Mouse (Mus musculus) heart, embryonic 11.5 days (tissue): ENCODE measurements at regions not wholly inside any gene's neighbourhood (a gene's known extent, or its start where the extent isn't known, plus 50 kb on each side); places are given as distances from the start of the nearest gene placed in this dataset.

Experiments
- ATAC-seq: fragments of 200-750 bp; cut with Nextera tagmentation; replicated peaks from 2 replicates; pipeline ENCODE4 v1.8.0; 2017; ENCODE audit warnings: moderate library complexity; ENCODE audit not compliant: insufficient number of reproducible peaks, low FRiP score, low TSS enrichment
- H3K27ac ChIP-seq: fragments of 300-500 bp; sonication (generic); 2 replicates; pipeline ENCODE4 v1.5.1; 2014; ENCODE audit warnings: mild to moderate bottlenecking, low read depth, low read length
- H3K27me3 ChIP-seq: fragments of 300-500 bp; sonication (generic); 2 replicates; pipeline ENCODE4 v1.6.1; 2014; ENCODE audit warnings: mild to moderate bottlenecking, low read length, mixed read lengths; ENCODE audit not compliant: control insufficient read depth, insufficient read depth
- H3K36me3 ChIP-seq: fragments of 300-500 bp; sonication (generic); 2 replicates; pipeline ENCODE4 v1.6.1; 2014; ENCODE audit warnings: mild to moderate bottlenecking, low read length, moderate library complexity, mixed read lengths; ENCODE audit not compliant: control insufficient read depth, insufficient read depth
- H3K4me1 ChIP-seq: fragments of 300-500 bp; sonication (generic); 2 replicates; pipeline ENCODE4 v1.6.1; 2014; ENCODE audit warnings: low read length; ENCODE audit not compliant: control insufficient read depth, insufficient read depth
- H3K4me2 ChIP-seq: fragments of 300-500 bp; sonication (generic); 2 replicates; pipeline ENCODE4 v1.6.1; 2014; ENCODE audit warnings: mild to moderate bottlenecking, moderate library complexity
- H3K4me3 ChIP-seq: fragments of 300-500 bp; sonication (generic); 2 replicates; pipeline ENCODE4 v1.5.1; 2014; ENCODE audit warnings: low read depth, low read length
- H3K9ac ChIP-seq: fragments of 300-500 bp; sonication (generic); 2 replicates; pipeline ENCODE4 v1.6.1; 2014; ENCODE audit warnings: mild to moderate bottlenecking, low read depth, low read length, moderate library complexity
- H3K9me3 ChIP-seq: fragments of 300-500 bp; sonication (generic); replicated peaks from 2 replicates; pipeline ENCODE4 v1.6.1; 2016; ENCODE audit warnings: low read length; ENCODE audit not compliant: control insufficient read depth
- WGBS: fragments of 180-500 bp; shearing (Covaris S2); extraction: QIAGEN DNeasy Blood & Tissue Kit; methylation state at CpG from one replicate; pipeline ENCODE4 v1.1.7; 2014; ENCODE audit not compliant: insufficient replicate concordance; 5-methylcytosine and 5-hydroxymethylcytosine counted together

DNA sequence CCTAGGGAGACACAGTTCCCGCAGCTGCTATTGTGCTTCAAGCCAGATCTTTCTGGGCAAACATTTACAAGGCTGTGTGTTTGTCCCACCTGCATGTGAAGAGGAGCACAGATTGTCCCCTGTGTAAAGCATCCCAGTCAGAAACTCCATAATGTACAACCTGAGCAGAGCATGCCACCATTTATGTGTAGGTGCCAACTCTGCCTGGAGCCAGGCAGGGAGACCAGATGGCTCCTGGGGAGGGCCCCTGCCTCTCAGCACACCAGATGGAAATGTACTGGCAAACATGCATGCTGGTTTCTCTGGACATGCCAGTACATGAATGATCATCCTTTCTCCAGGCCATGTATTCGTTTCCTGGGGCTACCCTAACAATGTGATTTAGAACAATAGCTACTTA is 98.6 kb upstream of the Foxp3 start:
- ATAC-seq = no peak
- 62% methylated on average over 2 of the region's 2 CpGs for WGBS
- H3K4me2 ChIP-seq = no peak overlapping the region

DNA sequence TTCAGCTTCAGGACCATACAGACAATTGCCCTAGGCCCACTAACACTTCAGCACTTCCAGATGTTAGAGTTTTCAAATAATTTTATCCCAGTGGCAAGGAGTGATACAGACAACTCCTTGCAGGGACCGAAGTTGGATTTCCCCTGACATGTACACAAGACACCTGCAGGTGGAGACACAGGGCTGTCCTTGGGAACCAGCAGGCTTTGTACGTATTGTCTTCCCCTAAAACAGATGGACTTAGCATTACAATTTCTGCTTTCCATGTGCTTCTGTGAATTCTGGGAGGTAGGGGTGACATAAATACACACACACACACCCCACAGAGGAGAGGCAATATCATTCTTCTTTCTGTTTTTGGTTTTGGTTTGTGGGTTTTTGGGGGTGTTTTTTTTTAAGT is 98.2 kb upstream of the Usp27x start:
- Histone ChIP-seq H3K4me3 (no peak overlapping the region), H3K36me3 (no peaks in the 10 kb centered on the region), H3K4me1 (no peaks in the 10 kb centered on the region), H3K27me3 (no peaks in the 10 kb centered on the region), H3K9me3 (no peaks in the 10 kb centered on the region), H3K27ac (no peak overlapping the region), H3K4me2 (no peak overlapping the region), H3K9ac (no peak overlapping the region)
- no peak for ATAC-seq
- 35% methylated on average over 2 of the region's 2 CpGs for WGBS

More for the DNA sequence above, 98.6 kb upstream of the Foxp3 start:
- Histone ChIP-seq H3K4me3 (no peak overlapping the region), H3K27ac (no peak overlapping the region), H3K36me3 (no peaks in the 10 kb centered on the region), H3K27me3 (no peaks in the 10 kb centered on the region), H3K9me3 (no peaks in the 10 kb centered on the region), H3K9ac (no peak overlapping the region), H3K4me1 (no peaks in the 10 kb centered on the region)

DNA sequence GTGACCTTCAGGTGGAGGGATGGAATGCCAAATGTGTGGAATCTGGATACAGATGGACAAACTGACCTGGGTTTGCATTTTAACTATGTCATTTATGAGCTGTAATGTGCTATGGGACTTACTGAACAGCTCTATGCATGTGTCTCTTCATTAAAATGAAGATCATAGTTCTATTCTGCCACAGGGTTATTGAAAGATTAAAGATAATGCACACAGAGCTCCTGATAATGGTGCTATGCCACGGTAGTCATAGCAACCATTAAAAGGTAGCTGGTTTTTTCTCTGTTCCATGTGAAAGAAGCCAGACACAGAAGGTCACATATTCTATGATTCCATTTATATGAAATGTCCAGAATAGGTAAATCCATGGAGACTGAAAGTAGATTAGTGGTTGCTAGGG is 94.2 kb upstream of the Usp27x start:
- H3K9ac ChIP-seq = no peak overlapping the region
- ATAC-seq = no peak
- H3K27ac ChIP-seq = no peak overlapping the region
- H3K36me3 ChIP-seq = no peaks in the 10 kb centered on the region
- 73% methylated on average over 1 of the region's 1 CpGs for WGBS
- H3K4me3 ChIP-seq = no peak overlapping the region
- no peak overlapping the region for H3K4me2 ChIP-seq
- H3K9me3 ChIP-seq = no peaks in the 10 kb centered on the region
- H3K4me1 ChIP-seq = no peaks in the 10 kb centered on the region
- no peaks in the 10 kb centered on the region for H3K27me3 ChIP-seq

DNA sequence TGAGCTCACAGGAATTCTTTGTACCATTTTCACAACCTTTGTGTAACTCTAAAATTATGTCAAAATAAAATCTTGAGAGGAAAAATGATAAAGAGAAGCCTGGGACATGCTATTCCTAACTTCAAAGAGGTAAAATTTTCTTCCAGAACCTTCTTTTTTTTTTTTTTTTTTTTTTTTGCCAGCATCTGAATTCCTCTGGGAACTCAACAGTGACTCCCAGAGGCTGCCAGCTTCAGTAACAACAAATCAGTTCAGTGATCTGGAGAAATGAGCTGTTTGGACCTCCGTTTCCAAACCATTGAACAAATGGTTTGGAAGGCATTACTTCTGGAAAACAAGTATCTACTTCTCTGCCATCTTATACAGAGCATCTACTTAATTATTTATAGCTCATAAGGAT is 92.4 kb upstream of the Usp27x start:
- H3K27me3 ChIP-seq = no peaks in the 10 kb centered on the region
- no peak overlapping the region for H3K27ac ChIP-seq
- 46% methylated on average over 1 of the region's 1 CpGs for WGBS
- H3K4me2 ChIP-seq = no peak overlapping the region
- H3K9ac ChIP-seq = no peak overlapping the region
- H3K4me3 ChIP-seq = no peak overlapping the region
- H3K9me3 ChIP-seq = no peaks in the 10 kb centered on the region
- ATAC-seq = no peak
- H3K36me3 ChIP-seq = no peaks in the 10 kb centered on the region
- H3K4me1 ChIP-seq = no peaks in the 10 kb centered on the region

DNA sequence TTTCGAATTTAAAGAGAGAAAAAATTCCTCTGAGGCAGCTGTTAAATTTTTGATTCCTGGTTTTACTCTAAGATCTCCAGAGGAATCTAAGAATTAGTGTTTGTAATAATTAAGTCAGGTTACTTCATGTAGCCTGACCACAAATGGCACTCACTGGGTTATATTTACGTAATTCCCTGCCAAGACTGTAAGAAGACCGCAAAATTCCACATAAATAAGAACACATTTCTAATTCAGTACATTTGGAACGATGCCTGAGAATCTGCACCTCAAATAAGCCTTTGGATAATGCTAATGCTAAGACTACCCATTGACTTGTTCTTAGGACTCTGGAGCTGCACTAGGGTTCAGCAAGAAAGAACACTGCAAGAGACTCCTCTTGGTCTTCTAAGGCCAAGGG is 81.2 kb upstream of the Usp27x start:
- Histone ChIP-seq H3K36me3 (no peaks in the 10 kb centered on the region), H3K27ac (no peak overlapping the region), H3K27me3 (no peaks in the 10 kb centered on the region), H3K9me3 (no peaks in the 10 kb centered on the region), H3K9ac (no peak overlapping the region), H3K4me1 (no peaks in the 10 kb centered on the region), H3K4me3 (no peak overlapping the region), H3K4me2 (no peak overlapping the region)
- ATAC-seq = no peak
- WGBS = 69% methylated on average over 4 of the region's 4 CpGs

DNA sequence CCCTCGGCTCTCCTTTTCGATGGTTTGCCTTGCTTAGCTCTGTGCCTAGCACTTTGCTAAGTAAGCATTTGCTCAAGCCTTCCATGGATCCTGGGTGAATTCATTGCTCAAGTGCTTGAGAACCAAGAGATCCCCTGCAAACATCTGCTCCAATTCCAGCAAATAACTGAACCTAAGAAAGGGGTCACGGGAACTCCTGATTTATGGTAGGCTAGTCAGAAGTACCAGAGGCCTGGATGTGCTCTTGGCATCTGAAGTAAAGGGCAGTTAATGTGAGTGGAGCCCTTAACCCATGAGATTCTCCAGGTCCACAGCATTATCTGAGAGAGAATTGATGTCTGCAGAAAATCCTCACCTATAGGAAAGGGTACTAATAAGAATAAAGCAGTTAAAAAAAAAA is 69.4 kb upstream of the Usp27x start:
- Histone ChIP-seq H3K9ac (no peak overlapping the region), H3K4me1 (no peaks in the 10 kb centered on the region), H3K4me3 (no peak overlapping the region), H3K27ac (no peak overlapping the region), H3K27me3 (no peaks in the 10 kb centered on the region), H3K9me3 (no peaks in the 10 kb centered on the region), H3K4me2 (no peak overlapping the region), H3K36me3 (no peaks in the 10 kb centered on the region)
- 63% methylated on average over 3 of the region's 3 CpGs for WGBS
- ATAC-seq = no peak

DNA sequence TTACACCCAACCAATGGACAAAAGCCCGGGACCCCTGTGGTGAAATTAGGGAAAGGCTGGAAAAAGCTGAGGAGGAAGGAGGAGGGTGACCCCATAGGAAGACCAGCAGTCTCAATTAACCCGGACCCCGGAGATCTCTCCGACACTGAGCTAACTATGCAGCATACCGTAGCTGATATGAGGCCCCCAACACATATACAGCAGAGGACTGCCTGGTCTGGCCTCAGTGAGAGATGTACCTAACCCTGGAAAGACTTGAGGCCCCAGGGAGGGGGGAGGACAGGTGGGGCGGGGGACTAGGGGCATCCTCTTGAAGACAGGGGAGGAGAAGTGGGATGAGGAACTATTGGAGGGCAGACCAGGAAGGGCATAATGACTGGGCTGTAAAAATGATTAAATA is 69.0 kb upstream of the Usp27x start:
- H3K4me2 ChIP-seq = no peak overlapping the region

DNA sequence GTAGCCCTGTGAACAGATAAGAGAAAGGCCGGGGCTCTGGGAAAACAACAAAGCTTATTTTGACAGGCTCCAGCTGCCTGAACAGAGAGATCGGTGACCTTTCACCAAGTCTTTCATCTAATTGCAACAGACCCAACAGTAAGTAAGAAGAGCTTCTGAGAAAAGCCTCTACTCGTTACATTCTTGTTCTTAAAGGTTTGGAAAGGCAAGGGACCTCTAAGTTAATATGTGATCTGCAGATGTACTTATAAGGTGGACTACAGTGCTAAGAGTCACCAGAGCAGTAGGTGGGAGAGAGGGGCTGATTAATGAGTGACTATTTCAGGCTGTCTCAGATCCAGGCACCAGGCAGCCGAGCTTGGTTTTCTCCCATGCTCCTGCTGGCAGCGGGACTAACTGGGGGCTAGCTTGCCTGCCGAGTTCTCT is 68.4 kb upstream of the Usp27x start:
- H3K27me3 ChIP-seq = no peaks in the 10 kb centered on the region
- H3K4me2 ChIP-seq = peak overlapping the region; percentile 32; the same call in 1 of the 2 replicates
- no peak overlapping the region for H3K4me3 ChIP-seq
- 28% methylated on average over 6 of the region's 6 CpGs for WGBS
- H3K9me3 ChIP-seq = no peaks in the 10 kb centered on the region
- no peak; the same call in 1 of the 2 replicates for ATAC-seq
- H3K27ac ChIP-seq = peak overlapping the region; percentile 59
- no peaks in the 10 kb centered on the region for H3K4me1 ChIP-seq
- H3K9ac ChIP-seq = no peak overlapping the region
- H3K36me3 ChIP-seq = no peaks in the 10 kb centered on the region

More for the DNA sequence above, 69.0 kb upstream of the Usp27x start:
- H3K9ac ChIP-seq = no peak overlapping the region
- no peaks in the 10 kb centered on the region for H3K4me1 ChIP-seq
- no peaks in the 10 kb centered on the region for H3K36me3 ChIP-seq
- WGBS = 41% methylated on average over 6 of the region's 6 CpGs
- no peaks in the 10 kb centered on the region for H3K27me3 ChIP-seq
- ATAC-seq = no peak
- H3K4me3 ChIP-seq = no peak overlapping the region
- H3K9me3 ChIP-seq = no peaks in the 10 kb centered on the region
- peak overlapping the region; percentile 59 for H3K27ac ChIP-seq

DNA sequence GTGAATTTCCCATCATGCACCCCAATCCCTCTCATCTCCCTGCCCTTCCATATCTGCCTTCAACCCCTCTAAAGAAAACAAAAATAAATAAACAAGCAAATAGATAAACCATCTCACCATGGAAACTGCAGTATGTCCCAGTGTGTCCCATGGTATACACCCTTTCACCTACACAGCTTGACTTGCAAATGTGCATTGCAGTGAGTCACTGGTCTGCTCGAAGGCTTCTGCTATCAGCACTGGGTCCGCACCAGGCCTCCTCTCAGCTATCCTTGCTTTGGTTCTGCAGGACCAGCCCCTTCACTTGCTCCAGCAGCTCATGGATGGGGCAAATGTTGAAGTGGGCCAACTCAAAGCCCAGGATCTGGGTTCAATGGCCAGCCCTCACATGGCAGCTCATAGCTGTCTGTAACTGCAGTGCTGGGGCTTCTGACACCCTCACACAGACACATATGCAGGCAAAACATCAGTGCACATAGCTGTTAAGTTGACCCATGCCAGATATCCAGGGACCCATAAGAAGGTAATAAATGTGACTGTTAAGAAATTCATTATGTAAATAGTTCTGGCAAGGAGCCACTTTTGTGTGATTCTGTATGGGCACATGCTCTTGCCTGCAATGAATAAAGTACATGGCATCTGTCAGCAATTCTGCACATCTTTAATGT is 59.9 kb upstream of the Usp27x start:
- Histone ChIP-seq H3K27me3 (no peaks in the 10 kb centered on the region), H3K4me2 (no peak overlapping the region), H3K27ac (no peak overlapping the region), H3K4me1 (no peaks in the 10 kb centered on the region), H3K9ac (no peak overlapping the region), H3K4me3 (no peak overlapping the region), H3K36me3 (no peaks in the 10 kb centered on the region), H3K9me3 (no peaks in the 10 kb centered on the region)
- no peak for ATAC-seq
- WGBS = 45% methylated on average over 2 of the region's 2 CpGs
